Mouse (Mus musculus) left cerebral cortex, postnatal 36 days (tissue): ENCODE results near the gene Nkx3-2. TPM values are rescaled to one million over a fixed set of nuclear protein-coding genes. Genes with fewer than 3 reads are reported as not detected.

Source experiments
- DNase-seq, 2 experiments: peaks; one replicate each; pipeline ENCODE4 v3.0.0; 2021 to 2022; ENCODE audit warnings: low spot score in 2 of 2, mixed read lengths in 1 of 2
- intact Hi-C: fragments of 180-260 bp; cut with DNase I; formaldehyde crosslinking; loops from one replicate; pipeline ENCODE4 v1.15.1; 2025
- total RNA-seq, 2 experiments: library from RNA; stranded (reverse); gene quantifications; 2 replicates each; pipeline ENCODE4 v1.2.3; 2021

Nkx3-2 gene
- total RNA-seq, 2 experiments from 2014 or later: not detected

DNA sequence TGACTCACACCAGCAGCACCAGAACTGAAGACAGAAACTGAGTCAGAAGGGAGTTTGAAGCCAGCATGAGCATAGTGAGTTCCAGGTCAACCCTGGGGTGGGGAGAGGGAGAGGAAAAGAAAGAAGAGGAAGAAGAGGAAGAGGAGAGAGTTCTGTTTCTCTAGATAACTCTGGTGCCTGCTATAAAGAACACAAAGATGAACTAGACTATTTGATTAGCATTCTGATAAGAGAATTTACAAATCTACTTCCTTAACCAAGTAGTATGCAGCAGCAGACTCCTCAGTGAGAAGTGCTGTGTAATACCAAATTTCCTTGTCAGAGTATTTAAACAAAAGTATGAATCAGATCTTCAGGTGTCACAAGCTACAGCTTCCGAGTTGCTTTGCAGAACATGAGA is 37.3 kb downstream of the Nkx3-2 start:
- DNase-seq: no peak
- intact Hi-C loops: no loop called here

DNA sequence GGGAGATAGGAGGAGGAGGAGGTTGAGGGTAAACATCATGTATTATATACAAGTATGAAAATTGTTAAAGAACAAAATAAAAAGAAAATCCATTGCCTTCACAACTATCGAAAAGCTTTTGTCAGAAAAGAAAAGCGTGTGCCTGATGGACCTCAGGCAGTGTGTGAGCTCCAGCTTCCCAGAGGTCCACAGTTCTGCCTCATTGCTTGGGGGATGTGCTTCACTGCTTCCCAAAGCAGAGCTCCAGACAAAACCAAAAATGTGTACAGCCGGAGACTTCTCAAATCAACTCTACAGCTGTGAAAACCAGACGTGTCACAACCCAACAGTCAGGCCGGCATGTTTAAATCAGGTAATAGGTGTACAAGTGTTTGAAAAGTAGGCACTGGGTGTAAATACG is 38.7 kb downstream of the Nkx3-2 start:
- DNase-seq: no peak
- intact Hi-C loops: no loop called here

Other genes starting within 250 kb of the Nkx3-2 start
- 10 to 100 TPM; 79.5 to 83.5 TPM for gene Rab28, start 56.3 kb downstream of the Nkx3-2 start, total RNA-seq
- 10 to 100 TPM; 33.5 to 43.0 TPM for gene Bod1l, start 79.8 kb upstream of the Nkx3-2 start, total RNA-seq